Mouse (Mus musculus) ES-Bruce4 (cell line): ENCODE measurements around the gene Stox2.

Experiments
- CTCF ChIP-seq: IDR thresholded peaks from one replicate; pipeline ENCODE4 v1.8.1; 2011; ENCODE audit warnings: low read depth, low read length
- EP300 ChIP-seq: IDR thresholded peaks from 2 replicates; pipeline ENCODE4 v1.6.1; 2011; ENCODE audit warnings: low read depth, low read length; ENCODE audit not compliant: insufficient read depth
- POLR2A ChIP-seq: IDR thresholded peaks from one replicate; pipeline ENCODE4 v1.8.1; 2011; ENCODE audit warnings: low read length; ENCODE audit not compliant: insufficient read depth

- TF ChIP-seq CTCF (no peak), EP300 (no peak), POLR2A (no peak)
Observed at GRCm38 (mm10) chr8:47318468-47318867, 127.7 kb downstream of the Stox2 start.
